Mouse (Mus musculus) olfactory bulb, adult 2 months (tissue): Measurements from ENCODE around the gene Sec16b. TPM values are rescaled to one million over a fixed set of nuclear protein-coding genes. Genes with fewer than 3 reads are reported as not detected.

Experiments used
- H3K27ac ChIP-seq: fragments of 200-500 bp; 2 replicates; pipeline ENCODE4 v1.5.1; 2012; ENCODE audit warnings: low read depth, low read length; ENCODE audit not compliant: insufficient read depth
- H3K4me1 ChIP-seq: fragments of 200-500 bp; 2 replicates; pipeline ENCODE4 v1.6.1; 2012; ENCODE audit warnings: low read length; ENCODE audit not compliant: control insufficient read depth, insufficient read depth
- H3K4me3 ChIP-seq: fragments of 200-500 bp; 2 replicates; pipeline ENCODE4 v1.5.1; 2012; ENCODE audit warnings: mild to moderate bottlenecking, low read depth, low read length, moderate library complexity; ENCODE audit not compliant: insufficient read depth
- CTCF ChIP-seq: fragments of 200-500 bp; IDR thresholded peaks from 2 replicates; pipeline ENCODE4 v1.5.1; 2012; ENCODE audit warnings: low read depth, mild to moderate bottlenecking, low read length, moderate library complexity; ENCODE audit not compliant: insufficient read depth
- POLR2A ChIP-seq: fragments of 200-500 bp; IDR thresholded peaks from 2 replicates; pipeline ENCODE4 v1.6.1; 2012; ENCODE audit warnings: mild to moderate bottlenecking, low read depth, low read length, moderate library complexity; ENCODE audit not compliant: insufficient read depth
- WGBS: fragments of 180-500 bp; shearing (Covaris S2); methylation state at CpG from one replicate; pipeline ENCODE4 v1.1.7; 2018; 5-methylcytosine and 5-hydroxymethylcytosine counted together
- polyA plus RNA-seq: library from polyadenylated mRNA; stranded (reverse); fragments of >200 nt; gene quantifications from 2 replicates; pipeline ENCODE4 v1.2.4, GENCODE M21; 2012; ENCODE audit warnings: low replicate concordance; ENCODE audit not compliant: missing spikeins, insufficient read depth, insufficient read length

Gene Sec16b
- polyA plus RNA-seq, 1 experiment = not detected

DNA sequence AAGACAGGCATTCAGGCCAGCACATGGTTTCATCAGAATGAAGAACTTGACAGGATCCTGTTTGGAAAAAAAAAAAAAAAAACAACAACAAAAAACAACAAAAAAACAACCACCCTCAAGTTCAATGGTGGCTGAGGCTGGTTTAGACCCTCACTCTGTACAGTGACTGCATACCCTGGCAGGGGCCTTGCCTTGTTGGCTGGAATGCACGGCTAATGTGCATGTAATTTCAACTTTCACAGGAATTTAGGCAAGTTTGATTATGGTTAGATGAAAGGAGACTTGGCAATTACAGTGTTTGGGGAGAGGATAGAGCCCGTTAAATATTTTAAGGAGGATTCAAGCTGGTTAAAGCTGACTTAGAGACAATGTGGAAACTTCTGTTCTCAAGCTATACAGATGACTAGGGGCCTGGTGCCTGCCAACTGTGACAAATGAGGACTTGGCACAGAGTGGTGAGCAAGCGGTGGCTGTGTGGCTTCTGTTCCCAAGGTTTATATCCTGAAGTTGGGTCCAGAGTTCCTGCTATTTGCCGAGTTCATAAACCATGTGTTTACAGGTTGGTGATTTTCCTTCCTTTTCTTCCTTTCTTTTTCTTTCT, 567 bp downstream of the Sec16b start:
- no peak overlapping the region for H3K27ac ChIP-seq
- no peak overlapping the region for H3K4me3 ChIP-seq
- WGBS = 41% methylated on average over 4 of the region's 4 CpGs
- peaks cover 5% of the 10 kb centered on the region; the same call in 1 of the 2 replicates for H3K4me1 ChIP-seq
- TF ChIP-seq POLR2A = no peak
- no peak for TF ChIP-seq CTCF

DNA sequence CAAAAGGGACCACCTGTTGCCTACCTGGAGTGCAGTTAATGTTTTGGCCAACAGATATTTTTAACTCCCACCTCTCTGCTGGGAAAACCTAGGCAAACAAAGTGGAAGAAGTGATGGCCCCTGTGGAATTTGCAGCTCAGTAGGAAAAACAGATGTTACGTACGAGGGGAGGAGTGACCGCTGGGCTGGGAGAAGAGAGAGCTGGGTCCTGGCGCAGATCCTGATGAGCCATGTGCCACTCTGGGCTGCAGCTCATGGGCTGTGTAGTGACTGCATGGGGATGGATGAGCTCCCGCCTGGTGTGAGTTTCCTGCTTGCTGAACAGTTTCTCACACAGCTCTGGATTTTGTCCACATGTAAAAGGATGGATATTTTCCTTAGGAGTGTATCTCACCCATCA, 1.3 kb downstream of the Sec16b start:
- 67% methylated on average over 5 of the region's 5 CpGs for WGBS
- Histone ChIP-seq H3K4me3 (no peak overlapping the region), H3K27ac (no peak overlapping the region), H3K4me1 (peaks cover 5% of the 10 kb centered on the region; the same call in 1 of the 2 replicates)
- TF ChIP-seq POLR2A (no peak), CTCF (no peak)

DNA sequence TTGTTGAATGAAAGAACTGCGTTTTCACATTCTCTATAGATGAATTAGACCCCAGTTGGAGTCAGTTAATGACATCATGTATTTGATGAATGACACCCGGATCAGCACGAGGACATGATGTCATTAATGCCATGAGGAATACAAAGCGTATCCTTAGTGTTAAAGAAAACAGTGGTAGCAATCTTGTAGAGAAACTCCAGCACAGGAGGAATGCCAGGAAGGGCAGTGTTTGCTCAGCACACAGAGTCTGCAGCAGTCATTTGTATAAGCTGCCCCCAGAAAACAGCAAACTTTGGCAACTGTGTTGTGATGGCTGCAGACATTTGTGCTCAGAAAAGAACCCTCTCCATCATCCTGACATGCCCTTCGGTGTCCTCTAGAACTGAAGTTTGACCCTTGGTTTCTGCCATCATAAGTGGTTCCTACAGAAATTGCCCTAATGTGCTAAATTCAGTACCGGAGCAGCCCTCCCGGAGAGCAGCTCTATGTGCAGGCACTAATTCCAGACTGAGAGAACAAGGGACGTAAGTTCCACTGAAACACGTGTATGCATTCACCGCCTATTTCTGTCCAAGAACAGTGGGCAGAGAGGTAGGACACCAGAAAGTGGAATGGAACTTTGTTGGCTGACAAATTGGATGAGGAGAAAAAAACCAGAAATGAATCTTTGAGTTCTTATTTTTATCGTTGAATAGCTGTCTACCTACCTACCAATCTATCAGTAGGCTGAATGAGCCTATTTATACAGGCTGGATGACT, 6.3 kb downstream of the Sec16b start:
- 47% methylated on average over 11 of the region's 11 CpGs for WGBS
- TF ChIP-seq CTCF (no peak), POLR2A (no peak)
- no peak overlapping the region for H3K4me3 ChIP-seq
- H3K4me1 ChIP-seq = peaks cover under 1% of the 10 kb centered on the region; the same call in 1 of the 2 replicates
- H3K27ac ChIP-seq = no peak overlapping the region

DNA sequence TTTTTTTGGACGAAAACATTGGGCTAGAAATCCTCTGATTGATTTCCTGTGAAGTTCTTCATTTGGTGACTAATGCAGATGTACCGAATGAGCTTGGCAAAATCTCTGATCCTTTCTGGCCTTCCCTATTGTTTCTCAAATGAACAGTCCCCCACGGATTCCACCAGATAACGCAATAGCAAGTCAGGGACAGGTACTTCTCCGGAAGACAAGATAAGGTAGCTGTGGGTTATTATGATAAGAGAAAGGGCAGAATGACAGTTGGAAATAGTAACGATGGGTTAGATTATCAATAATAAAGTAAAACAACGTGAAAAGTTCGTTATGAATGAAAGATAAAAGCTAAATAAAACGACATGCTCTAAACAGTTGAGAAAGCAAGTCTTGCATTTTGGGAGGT, 7.0 kb downstream of the Sec16b start:
- WGBS = 78% methylated on average over 9 of the region's 9 CpGs
- TF ChIP-seq CTCF (no peak), POLR2A (no peak)

DNA sequence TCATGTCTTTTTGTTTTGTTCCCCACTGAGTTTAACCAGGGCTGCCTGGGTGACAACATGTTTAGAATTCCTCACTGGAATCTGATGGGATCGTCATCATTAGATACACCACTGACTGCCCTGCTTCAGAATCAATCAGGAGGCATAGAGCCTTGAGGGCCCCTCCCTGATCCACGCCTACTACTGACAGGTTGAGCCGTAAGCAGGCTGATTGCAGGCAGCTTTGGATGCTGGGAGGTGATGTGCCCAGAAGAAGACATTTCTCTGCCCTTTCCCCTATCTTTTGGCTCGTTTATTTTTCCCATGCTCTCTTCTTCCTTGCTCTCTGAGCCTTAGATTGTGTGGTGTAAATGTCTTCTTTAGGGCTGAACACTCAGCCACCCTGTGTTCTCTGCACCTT, 7.8 kb downstream of the Sec16b start:
- 76% methylated on average over 4 of the region's 4 CpGs for WGBS
- no peak overlapping the region for H3K27ac ChIP-seq

More for the DNA sequence above, 7.0 kb downstream of the Sec16b start:
- Histone ChIP-seq H3K4me1 (peaks cover 2% of the 10 kb centered on the region; the same call in 1 of the 2 replicates), H3K4me3 (no peak overlapping the region), H3K27ac (no peak overlapping the region)

DNA sequence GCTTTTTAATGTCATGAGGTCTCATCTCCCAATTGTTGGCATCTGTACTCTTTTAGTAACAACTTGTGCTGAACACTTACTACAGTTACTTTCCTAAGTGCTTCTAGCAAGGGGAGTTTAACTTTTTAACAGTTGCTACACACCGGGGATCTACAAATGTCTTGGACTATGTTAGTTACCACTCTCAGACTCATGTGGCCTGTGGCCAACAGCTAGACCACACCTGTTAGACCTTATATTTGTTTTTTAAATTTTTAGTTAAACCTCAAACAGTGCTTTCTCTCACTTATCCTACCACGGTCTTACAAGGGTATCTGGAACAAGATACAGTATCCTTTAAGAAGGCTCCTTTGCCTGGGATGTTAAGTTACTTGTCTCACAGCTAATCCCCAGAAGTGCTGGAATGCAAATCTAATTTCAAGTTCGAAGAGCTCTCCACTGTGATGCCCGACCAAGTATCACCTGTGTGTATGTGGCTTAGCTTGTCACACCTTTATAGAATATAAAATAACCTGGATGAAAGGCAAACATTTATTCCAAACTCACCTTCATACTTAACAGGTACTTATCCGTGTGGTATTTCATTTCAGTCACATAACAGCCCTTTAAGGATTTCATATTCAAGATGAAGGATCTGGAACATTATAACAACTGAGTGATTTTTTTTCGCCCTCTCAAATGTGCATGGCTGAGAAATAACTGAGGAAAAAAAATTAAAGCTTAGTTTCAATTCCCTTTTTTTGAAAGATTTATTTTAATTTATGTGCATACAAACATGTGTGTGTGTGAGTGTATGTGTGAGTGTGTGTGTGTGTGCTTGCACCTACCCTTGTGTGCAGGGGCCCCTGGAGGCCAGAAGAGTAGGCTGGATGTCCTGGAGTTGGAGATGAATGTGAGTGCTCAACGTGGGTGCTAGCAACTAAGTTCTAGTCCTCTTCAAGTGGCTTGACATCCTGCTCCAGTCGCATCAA, 10.6 kb downstream of the Sec16b start:
- H3K4me3 ChIP-seq = no peak overlapping the region
- TF ChIP-seq CTCF (no peak), POLR2A (no peak)
- 89% methylated on average over 8 of the region's 8 CpGs for WGBS
- no peak overlapping the region for H3K27ac ChIP-seq
- H3K4me1 ChIP-seq = peaks cover 2% of the 10 kb centered on the region; the same call in 1 of the 2 replicates

More for the DNA sequence above, 7.8 kb downstream of the Sec16b start:
- TF ChIP-seq POLR2A = no peak
- TF ChIP-seq CTCF = no peak
- peaks cover 2% of the 10 kb centered on the region; the same call in 1 of the 2 replicates for H3K4me1 ChIP-seq
- no peak overlapping the region for H3K4me3 ChIP-seq

DNA sequence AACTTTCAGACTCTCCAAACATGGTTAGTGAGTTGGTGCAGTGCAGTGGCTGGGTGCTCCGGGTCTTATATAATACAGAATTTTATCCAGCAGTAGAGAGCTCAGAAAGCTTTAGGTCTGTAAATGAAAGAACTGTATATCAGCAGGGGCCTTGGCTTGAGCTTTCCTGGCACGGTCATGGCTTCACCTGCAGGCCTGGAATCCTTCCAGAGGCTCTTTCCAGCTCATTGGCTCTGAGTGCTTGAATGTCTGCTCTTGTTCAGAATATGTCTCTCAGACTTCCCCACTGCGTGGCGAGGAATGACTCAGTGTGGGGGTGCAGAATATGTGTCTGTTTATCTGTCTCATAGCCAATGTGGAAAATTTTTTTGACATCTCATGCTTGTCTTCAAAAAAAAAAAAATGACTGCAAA, 11.6 kb downstream of the Sec16b start:
- 21% methylated on average over 4 of the region's 4 CpGs for WGBS
- H3K4me3 ChIP-seq = no peak overlapping the region
- TF ChIP-seq CTCF (no peak), POLR2A (no peak)
- H3K4me1 ChIP-seq = peaks cover 2% of the 10 kb centered on the region; the same call in 1 of the 2 replicates
- no peak overlapping the region for H3K27ac ChIP-seq

DNA sequence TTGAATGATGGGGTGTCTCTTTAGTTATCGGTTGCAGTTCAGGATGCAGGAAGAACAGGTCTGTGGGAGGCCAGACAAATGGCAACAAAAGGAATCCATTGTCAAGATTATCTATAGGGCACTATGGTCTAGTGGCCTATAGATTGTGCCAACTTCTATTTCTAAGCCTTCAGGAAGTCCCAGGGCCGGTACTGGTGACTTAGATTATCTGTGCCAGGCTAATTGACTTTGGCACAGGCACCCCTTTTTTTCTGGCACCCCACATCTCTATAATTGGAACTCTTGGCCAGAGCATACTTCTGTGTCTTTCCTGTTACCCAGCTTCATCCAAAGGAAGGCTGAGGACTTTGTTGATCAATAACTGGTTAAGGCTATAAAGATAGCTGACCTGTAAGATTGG, 12.9 kb downstream of the Sec16b start:
- no peak overlapping the region for H3K4me3 ChIP-seq
- H3K4me1 ChIP-seq = peaks cover 2% of the 10 kb centered on the region; the same call in 1 of the 2 replicates
- WGBS = 63% methylated on average over 2 of the region's 2 CpGs
- TF ChIP-seq POLR2A (no peak), CTCF (no peak)
- no peak overlapping the region for H3K27ac ChIP-seq
